Mouse (Mus musculus): ENCODE data around the gene Tsx.
A peak's percentile ranks its signal among the peaks of the same experiment; 100 is the strongest.
"Not testable (repeated sequence)": the region's sequence is repeated elsewhere in the genome, so short reads cannot be mapped to it uniquely, and the experiment has no call there.

Gene Tsx

GRCm38 (mm10) chrX:103414167-103414566 lies at the start of gene Tsx:
Gene Tsx, plus strand, starts transcription at chrX:103414467.
- DNase-seq (ENCODE audit: low read depth): no peak

DNA sequence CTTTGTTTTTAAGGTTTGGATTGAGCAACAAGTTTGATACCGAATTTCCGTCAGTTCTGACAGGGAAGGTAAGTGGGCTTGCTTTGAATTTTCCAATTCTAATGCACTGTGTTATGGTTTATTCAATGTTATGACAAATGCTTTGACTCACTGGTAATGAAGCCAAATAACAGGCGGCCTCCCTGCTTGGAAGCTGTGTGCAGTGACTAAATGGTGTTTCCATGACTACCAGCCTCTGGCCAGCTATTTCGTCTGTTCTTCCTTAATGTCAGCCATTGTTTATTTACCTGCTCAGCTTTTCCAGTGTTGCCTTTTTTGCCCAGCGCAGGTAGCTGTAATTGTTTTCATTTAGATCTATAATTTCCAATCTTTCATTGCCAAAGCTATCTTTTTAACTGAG lies 48.1 kb upstream of the Tsx start:
- no peak for DNase-seq (ENCODE audit: low read depth)

DNA sequence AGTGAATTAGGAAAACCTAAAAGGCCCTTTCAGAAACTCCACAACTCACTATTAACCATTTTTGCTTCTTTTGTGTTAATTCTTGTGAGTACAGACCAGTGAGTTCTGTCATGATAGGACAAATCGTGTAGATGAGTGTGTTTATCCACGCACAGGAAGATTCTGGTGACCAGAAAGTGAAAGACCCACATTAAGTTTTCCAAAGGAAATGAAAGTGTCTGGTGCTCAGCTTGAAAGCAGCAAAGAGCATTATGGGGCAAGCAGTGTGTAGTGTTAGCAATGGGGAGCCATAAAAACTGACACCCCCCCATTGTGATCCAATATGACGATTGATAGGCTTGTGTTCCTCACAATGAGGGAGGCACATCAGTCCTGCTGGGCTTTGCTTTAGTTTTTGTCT lies 45.6 kb upstream of the Tsx start:
- DNase-seq (ENCODE audit: low read depth): no peak

GRCm38 (mm10) chrX:103371221-103371620 lies 43.0 kb upstream of the Tsx start:
- peak; percentile 46 for DNase-seq (ENCODE audit: low read depth)

- DNase-seq (ENCODE audit: low read depth): peak; percentile 49
Measured at GRCm38 (mm10) chrX:103371627-103372026, 42.6 kb upstream of the Tsx start.

DNA sequence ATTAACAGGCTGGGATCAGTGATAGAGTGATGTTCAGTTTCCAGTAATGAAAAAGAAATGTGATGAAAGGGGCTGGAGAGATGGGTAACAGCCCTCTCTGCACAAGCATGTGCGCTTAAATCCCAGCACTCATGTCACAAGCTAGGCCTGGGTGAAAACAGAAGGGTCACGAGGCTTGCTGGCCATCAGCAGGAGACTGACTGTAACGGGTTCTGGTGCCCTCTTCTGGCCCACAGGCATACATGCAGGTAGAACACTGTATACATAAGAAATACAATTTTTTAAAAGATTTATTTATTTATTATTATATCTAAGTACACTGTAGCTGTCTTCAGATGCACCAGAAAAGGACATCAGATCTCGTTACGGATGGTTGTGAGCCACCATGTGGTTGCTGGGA lies 40.0 kb upstream of the Tsx start:
- DNase-seq (ENCODE audit: low read depth): no peak

GRCm38 (mm10) chrX:103384528-103384927 lies 29.7 kb upstream of the Tsx start:
- DNase-seq (ENCODE audit: low read depth): peak; percentile 7

- DNase-seq (ENCODE audit: low read depth): no peak
Measured at GRCm38 (mm10) chrX:103388131-103388530, 26.1 kb upstream of the Tsx start.

DNA sequence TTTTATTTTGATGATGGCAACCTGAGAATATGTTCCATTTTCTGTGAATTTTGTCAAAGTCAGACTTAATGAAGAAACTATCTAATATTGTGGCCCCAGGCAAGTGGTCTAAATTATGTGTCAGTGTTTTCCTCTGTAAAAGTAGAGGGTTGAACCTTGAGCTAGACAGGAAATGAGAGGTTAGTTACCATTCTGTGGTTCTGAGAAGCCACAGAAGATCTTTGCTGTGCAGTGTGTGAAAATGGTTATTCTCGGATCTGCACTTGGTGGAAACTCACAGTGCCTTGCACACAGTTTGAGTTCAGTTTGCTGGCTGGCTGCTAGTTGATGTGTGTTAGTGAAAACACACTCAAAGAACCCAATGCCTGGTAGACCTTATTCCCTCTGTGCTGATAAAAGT lies 20.4 kb upstream of the Tsx start:
- DNase-seq (ENCODE audit: low read depth): peak; percentile 34

DNA sequence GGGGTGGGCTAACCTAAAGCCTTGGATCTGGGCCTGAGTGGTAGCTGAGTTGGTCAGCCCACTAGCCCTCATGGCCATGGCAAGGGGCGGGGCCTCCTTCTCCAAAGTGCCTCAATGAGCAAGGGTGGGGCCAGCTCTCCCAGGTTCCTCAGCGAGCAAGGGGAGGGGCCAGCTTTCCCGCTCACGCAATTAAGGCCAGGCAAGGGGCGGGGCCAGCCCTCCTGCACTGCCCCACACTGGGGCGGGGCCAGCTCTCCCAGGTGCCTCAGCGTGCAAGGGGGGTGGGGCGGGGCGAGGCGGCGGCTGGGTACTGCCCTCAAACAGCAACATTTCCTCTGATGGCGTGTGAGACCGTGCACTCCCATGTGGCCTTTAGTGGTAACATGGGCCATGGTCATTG lies 9.2 kb upstream of the Tsx start:
- DNase-seq (ENCODE audit: low read depth): no peak

- DNase-seq (ENCODE audit: low read depth): no peak
Measured at GRCm38 (mm10) chrX:103421710-103422109, 7.4 kb downstream of the Tsx start, which contains the start of gene Gm26992. Gene Gm26992, plus strand, starts transcription at chrX:103422010.

DNA sequence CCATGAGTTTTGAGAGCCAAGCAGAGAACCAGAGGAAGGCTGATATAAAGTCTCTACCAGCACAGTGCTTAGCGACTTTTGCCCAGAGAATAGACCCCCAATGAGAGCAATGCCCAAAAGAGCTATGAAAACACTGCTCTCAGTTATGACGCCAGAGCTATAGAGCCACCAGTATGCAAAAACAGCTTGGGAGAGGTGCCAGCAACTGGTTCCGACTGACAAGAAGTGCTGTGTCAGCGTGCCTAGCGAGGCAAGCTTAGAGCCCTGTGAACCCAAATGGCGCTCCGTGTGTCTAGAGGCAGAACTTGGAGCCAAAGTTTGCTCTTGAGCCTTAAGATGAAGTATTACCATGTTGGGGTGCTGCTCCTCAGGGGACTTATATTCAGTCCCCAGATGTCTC lies 13.4 kb downstream of the Tsx start:
- no peak for DNase-seq (ENCODE audit: low read depth)

DNA sequence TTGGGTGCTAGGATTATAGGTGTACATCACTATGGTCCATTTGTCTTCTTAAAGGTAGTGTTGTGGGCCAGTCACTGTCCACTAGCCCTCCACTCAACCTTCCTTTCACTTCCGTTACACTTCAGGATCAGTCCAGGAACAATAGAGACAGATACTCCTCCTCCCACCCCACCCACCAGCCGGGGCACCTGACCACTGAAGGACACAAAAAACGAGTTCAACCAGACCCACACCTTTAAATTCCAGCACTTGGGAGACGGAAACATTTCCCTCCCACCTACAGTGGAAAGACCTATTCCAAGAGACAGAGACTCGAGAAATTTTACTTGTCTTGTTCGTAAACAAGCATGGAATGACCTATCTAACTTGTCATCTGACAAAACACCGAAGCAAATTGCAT lies 18.0 kb downstream of the Tsx start:
- no peak for DNase-seq (ENCODE audit: low read depth)

GRCm38 (mm10) chrX:103438023-103438422 lies 23.8 kb downstream of the Tsx start:
- DNase-seq (ENCODE audit: low read depth): no peak

DNA sequence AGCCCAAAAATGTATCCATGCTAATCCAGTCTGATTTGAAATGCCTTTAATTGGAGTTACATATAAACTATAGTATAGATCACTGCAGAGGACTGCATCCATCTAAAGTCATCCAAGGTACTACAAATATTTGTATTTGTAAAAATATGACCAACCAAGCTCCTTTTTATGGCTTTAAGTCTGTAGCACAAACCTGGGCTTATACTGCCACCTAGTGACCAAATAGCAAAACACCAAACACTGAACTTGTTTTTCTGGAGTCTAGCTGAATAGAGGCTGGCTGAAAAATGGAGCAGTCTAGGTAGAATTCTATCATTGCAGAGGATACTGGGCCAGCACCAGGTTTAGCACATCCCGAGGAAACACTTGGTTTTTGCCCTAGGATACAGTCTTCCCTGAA lies 26.5 kb downstream of the Tsx start:
- peak; percentile 74 for DNase-seq (ENCODE audit: low read depth)

- peak; percentile 72 for DNase-seq (ENCODE audit: low read depth)
Measured at GRCm38 (mm10) chrX:103443755-103444154, 29.5 kb downstream of the Tsx start.

GRCm38 (mm10) chrX:103447539-103448169 lies 33.4 kb downstream of the Tsx start:
- DNase-seq (ENCODE audit: low read depth): peak; percentile 21

- not testable (repeated sequence) for DNase-seq (ENCODE audit: low read depth)
Measured at GRCm38 (mm10) chrX:103448429-103448828, 34.2 kb downstream of the Tsx start.

DNA sequence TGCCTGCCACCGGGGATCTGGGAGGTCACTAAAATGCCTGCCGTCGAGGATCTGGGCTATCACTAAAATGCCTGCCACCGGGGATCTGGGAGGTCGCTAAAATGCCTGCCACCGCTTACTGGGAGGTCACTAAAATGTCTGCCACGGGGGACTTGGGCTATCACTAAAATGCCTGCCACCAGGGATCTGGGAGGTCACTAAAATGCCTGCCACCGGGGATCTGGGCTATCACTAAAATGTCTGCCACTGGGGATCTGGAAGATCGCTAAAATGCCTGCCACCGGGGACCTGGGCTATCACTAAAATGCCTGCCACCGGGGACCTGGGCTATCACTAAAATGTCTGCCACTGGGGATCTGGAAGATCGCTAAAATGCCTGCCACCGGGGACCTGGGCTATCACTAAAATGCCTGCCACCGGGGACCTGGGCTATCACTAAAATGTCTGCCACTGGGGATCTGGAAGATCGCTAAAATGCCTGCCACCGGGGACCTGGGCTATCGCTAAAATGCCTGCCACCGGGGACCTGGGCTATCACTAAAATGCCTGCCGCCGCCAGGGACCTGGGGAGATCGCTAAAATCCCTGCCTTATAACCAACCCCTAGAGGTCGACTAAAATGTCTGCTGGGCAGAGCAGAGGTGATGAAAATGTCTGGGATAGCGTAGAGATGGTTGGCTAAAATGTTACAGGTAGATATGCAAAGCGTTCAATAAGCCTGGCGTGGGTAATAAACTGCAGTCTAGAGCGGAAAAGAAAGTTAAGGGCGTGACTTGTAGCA lies 34.9 kb downstream of the Tsx start:
- DNase-seq (ENCODE audit: low read depth): not testable (repeated sequence)

GRCm38 (mm10) chrX:103452815-103453214 lies 38.5 kb downstream of the Tsx start:
- DNase-seq (ENCODE audit: low read depth): no peak

DNA sequence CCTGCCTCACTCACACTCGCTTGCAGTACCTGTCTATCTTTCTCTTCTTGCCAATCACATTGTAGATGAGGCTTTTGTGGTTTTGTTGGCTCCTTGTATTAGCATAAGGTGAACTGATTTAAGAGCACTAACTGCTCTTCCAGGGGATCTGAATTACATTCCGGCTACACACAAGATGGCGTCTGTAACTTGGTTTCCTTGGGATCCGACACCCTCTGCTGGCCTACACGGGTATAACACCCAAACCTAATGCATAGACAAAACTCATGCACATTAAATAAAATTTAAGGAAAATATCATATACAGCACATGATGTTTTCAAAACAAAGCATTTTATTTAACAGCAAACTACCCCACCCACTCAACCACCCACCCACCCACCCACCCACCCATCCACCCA lies 45.8 kb downstream of the Tsx start:
- DNase-seq (ENCODE audit: low read depth): peak; percentile 29

DNA sequence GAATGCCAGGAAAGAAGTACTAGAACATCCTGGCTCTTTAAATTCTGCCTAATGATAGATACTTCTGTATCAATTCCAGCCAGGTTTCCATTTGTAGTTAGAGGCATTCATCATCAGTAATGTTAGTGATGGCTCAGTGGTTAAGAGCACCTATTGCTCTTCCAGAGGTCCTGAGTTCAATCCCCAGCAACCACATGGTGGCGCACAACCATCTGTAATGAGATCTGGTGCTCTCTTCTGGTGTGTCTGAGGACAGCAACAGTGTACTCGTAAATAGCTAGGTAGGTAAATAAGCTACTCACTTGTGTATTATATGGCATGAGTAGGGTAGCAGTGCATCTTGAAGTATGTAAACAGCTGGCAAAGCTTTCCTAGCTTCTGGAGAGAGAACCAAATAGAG lies 54.7 kb downstream of the Tsx start:
- DNase-seq (ENCODE audit: low read depth): no peak

DNA sequence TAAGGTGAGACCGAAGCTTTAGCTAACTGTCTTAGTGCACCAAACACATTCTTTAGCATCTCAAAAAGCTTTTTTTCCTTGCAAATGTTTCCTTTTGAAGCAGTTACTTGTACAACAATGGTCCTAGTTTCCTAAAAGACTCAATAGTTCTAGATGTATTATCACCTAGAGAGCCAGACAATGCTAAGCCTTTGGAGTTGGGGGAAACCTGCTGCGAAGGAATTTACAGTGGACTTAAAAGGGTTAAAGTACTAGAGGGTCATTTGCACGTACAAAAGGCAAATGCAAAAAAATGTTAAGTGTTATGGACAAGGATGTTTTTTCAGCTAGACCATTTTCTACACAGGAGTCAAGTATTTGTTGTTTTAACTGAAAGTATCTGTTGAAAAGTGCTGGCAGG lies 58.1 kb downstream of the Tsx start:
- DNase-seq (ENCODE audit: low read depth): no peak

Measured in induced T-regulatory cell, adult 2 months (primary cell).